Mouse (Mus musculus): ENCODE results near the gene Gm21834. TPM values are rescaled to one million over a fixed set of nuclear protein-coding genes. Genes with fewer than 3 reads are reported as not detected.

The Gm21834 gene
- not detected in 2 replicates for polyA plus RNA-seq (2012; rRNA removed)

- Histone ChIP-seq H3K27ac (ENCODE audit: insufficient read depth, low read depth, low read length) (no peak within 1 kb of the TSS), H3K36me3 (ENCODE audit: control insufficient read depth, insufficient read depth, low read length) (no peaks in the 10 kb centered on the region), H3K4me3 (ENCODE audit: low read depth, low read length) (no peak within 1 kb of the TSS), H3K4me1 (ENCODE audit: control insufficient read depth, insufficient read depth, insufficient read length, low read length) (no peaks in the 10 kb centered on the region), H3K27me3 (ENCODE audit: control insufficient read depth, insufficient read depth, low read length) (no peaks in the 10 kb centered on the region)
- WGBS: 78% methylated on average over 5 of the region's 5 CpGs
- TF ChIP-seq CTCF (IDR thresholded peaks at IDR 0.05; ENCODE audit: extremely low read depth, insufficient read length, insufficient replicate concordance, low read depth, low read length): no peak
- TF ChIP-seq POLR2A (IDR thresholded peaks at IDR 0.05; ENCODE audit: low read depth, low read length): no peak
Observed at GRCm38 (mm10) chr17:57742119-57742518, at the start of gene Gm21834. TSS of gene Gm21834 (minus strand) at chr17:57742219.

DNA sequence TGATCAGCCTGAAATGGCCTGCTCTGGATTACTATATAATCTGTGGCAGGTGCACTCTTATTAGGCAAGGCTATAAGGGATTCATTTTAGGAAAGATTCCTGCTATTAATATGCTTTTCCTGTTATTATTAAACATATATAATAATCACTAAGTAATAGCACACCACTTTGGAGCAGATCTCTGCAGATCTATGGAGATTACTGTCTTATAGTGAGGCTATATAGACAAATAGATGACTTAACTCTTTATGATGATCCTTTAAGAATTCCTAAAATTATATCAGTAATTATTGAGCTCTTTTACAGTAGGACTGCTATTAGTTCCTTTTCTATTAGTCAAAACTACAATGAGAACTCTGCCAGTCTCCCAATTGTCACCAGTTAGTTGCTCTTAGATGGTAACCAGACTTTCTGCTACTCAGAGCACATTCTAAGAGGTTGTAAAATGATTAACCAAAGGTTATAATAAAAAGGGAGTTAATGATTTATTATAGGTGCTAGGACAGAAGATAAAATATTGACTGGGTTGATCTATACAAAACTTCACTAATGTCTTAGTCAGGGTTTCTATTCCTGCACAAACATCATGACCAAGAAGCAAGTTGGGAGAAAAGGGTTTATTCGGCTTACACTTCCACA, 46.3 kb upstream of the Gm21834 start:
- no peak overlapping the region for H3K4me3 ChIP-seq (ENCODE audit: low read depth, low read length)
- H3K4me1 ChIP-seq (ENCODE audit: control insufficient read depth, insufficient read depth, insufficient read length, low read length): no peaks in the 10 kb centered on the region
- WGBS: 35% methylated on average over 1 of the region's 1 CpGs
- H3K27ac ChIP-seq (ENCODE audit: insufficient read depth, low read depth, low read length): no peak overlapping the region
- no peak for TF ChIP-seq CTCF (IDR thresholded peaks at IDR 0.05; ENCODE audit: extremely low read depth, insufficient read length, insufficient replicate concordance, low read depth, low read length)
- TF ChIP-seq POLR2A (IDR thresholded peaks at IDR 0.05; ENCODE audit: low read depth, low read length): no peak
- H3K36me3 ChIP-seq (ENCODE audit: control insufficient read depth, insufficient read depth, low read length): no peaks in the 10 kb centered on the region
- no peaks in the 10 kb centered on the region for H3K27me3 ChIP-seq (ENCODE audit: control insufficient read depth, insufficient read depth, low read length)

DNA sequence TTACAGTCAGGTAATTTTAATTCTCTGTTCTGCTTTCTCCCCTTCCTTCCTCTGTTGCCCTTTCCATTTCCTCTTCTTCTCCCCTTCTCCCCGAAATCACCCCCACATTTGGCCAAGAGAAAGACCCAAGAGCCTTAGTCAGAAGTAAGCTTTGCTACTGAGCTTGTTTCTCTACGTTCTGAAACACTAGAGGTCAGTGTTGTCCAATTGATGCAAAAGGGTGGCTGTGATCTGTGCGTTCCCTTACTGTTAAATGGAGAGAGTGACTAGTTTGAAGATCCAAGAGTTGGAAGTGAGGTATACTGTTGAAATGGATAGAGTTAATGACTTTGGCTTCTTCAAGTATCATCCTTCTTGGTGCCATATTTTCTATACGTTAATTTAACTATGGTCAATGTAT, 28.9 kb upstream of the Gm21834 start:
- H3K27me3 ChIP-seq (ENCODE audit: control insufficient read depth, insufficient read depth, low read length): no peaks in the 10 kb centered on the region
- H3K4me1 ChIP-seq (ENCODE audit: control insufficient read depth, insufficient read depth, insufficient read length, low read length): no peaks in the 10 kb centered on the region
- 9% methylated on average over 4 of the region's 4 CpGs for WGBS
- no peak overlapping the region for H3K27ac ChIP-seq (ENCODE audit: insufficient read depth, low read depth, low read length)
- TF ChIP-seq POLR2A (IDR thresholded peaks at IDR 0.05; ENCODE audit: low read depth, low read length) (no peak), CTCF (IDR thresholded peaks at IDR 0.05; ENCODE audit: extremely low read depth, insufficient read length, insufficient replicate concordance, low read depth, low read length) (no peak)
- no peaks in the 10 kb centered on the region for H3K36me3 ChIP-seq (ENCODE audit: control insufficient read depth, insufficient read depth, low read length)
- no peak overlapping the region for H3K4me3 ChIP-seq (ENCODE audit: low read depth, low read length)

DNA sequence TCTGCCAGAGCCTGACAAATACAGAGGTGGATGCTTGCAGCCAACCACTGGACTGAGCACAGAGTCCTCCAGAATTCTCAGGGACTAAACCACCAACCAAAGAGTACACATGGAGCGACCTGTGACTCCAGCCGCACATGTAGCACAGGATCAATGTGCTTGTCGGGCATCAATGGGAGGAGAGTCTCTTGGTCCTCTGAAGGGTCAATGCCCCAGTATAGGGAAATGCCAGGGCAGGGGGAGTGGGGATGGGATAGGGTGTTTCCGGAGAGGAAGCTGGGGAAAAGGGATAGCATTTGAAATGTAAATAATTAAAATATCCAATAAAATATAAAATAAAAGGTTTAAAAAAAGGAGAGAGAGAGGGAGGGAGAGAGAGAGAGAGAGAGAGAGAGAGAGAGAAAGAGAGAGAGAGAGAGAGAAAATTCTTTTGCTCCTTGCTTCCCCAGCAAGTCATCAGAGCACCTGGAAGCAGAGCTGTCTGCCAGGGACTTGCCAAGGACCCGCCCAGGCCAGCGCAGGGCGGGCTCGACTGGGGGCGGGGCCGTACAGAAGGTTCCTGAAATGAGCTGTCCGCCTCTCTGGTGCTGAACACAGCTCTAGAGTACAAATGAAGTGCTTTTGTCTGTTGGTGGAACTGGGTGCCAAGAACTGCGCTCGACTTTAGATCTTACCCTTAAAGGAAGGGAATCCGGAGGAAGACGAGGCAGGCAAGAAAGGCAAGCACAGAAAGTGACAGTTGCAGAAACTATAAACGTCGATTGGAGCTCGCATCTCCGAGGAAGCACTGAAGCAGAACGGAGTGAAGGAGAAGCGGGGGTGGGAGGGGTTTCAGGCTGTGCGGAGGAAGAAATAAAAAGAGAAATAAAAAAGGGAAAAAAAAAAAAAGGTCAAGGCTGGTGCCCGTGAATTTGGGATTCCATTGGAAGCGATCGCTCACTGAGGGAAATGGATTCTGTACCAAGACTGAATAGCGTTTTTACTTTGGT, 26.9 kb upstream of the Gm21834 start, which contains the start of gene Cntnap5c:
TSS of gene Cntnap5c (plus strand) at position 949 of the 989 bp plus-strand sequence.
- H3K4me3 ChIP-seq (ENCODE audit: low read depth, low read length): no peak within 1 kb of the TSS
- H3K27me3 ChIP-seq (ENCODE audit: control insufficient read depth, insufficient read depth, low read length): no peaks in the 10 kb centered on the region
- no peak for TF ChIP-seq CTCF (IDR thresholded peaks at IDR 0.05; ENCODE audit: extremely low read depth, insufficient read length, insufficient replicate concordance, low read depth, low read length)
- no peak for TF ChIP-seq POLR2A (IDR thresholded peaks at IDR 0.05; ENCODE audit: low read depth, low read length)
- H3K36me3 ChIP-seq (ENCODE audit: control insufficient read depth, insufficient read depth, low read length): no peaks in the 10 kb centered on the region
- no peak within 1 kb of the TSS for H3K27ac ChIP-seq (ENCODE audit: insufficient read depth, low read depth, low read length)
- WGBS: 21% methylated on average over 26 of the region's 26 CpGs
- H3K4me1 ChIP-seq (ENCODE audit: control insufficient read depth, insufficient read depth, insufficient read length, low read length): no peaks in the 10 kb centered on the region

GRCm38 (mm10) chr17:57767306-57767705, 25.3 kb upstream of the Gm21834 start:
- Histone ChIP-seq H3K4me3 (ENCODE audit: low read depth, low read length) (no peak overlapping the region), H3K27me3 (ENCODE audit: control insufficient read depth, insufficient read depth, low read length) (no peaks in the 10 kb centered on the region), H3K27ac (ENCODE audit: insufficient read depth, low read depth, low read length) (no peak overlapping the region), H3K36me3 (ENCODE audit: control insufficient read depth, insufficient read depth, low read length) (no peaks in the 10 kb centered on the region), H3K4me1 (ENCODE audit: control insufficient read depth, insufficient read depth, insufficient read length, low read length) (no peaks in the 10 kb centered on the region)
- TF ChIP-seq CTCF (IDR thresholded peaks at IDR 0.05; ENCODE audit: extremely low read depth, insufficient read length, insufficient replicate concordance, low read depth, low read length): no peak
- TF ChIP-seq POLR2A (IDR thresholded peaks at IDR 0.05; ENCODE audit: low read depth, low read length): no peak

- H3K27ac ChIP-seq (ENCODE audit: insufficient read depth, low read depth, low read length): no peak overlapping the region
- H3K4me3 ChIP-seq (ENCODE audit: low read depth, low read length): no peak overlapping the region
- no peaks in the 10 kb centered on the region for H3K36me3 ChIP-seq (ENCODE audit: control insufficient read depth, insufficient read depth, low read length)
- no peaks in the 10 kb centered on the region for H3K4me1 ChIP-seq (ENCODE audit: control insufficient read depth, insufficient read depth, insufficient read length, low read length)
- no peaks in the 10 kb centered on the region for H3K27me3 ChIP-seq (ENCODE audit: control insufficient read depth, insufficient read depth, low read length)
- 24% methylated on average over 1 of the region's 1 CpGs for WGBS
- TF ChIP-seq CTCF (IDR thresholded peaks at IDR 0.05; ENCODE audit: extremely low read depth, insufficient read length, insufficient replicate concordance, low read depth, low read length) (no peak), POLR2A (IDR thresholded peaks at IDR 0.05; ENCODE audit: low read depth, low read length) (no peak)
Observed at GRCm38 (mm10) chr17:57758033-57758432, 16.0 kb upstream of the Gm21834 start.

GRCm38 (mm10) chr17:57694791-57695190, 47.2 kb downstream of the Gm21834 start:
- WGBS: 57% methylated on average over 3 of the region's 3 CpGs
- H3K27me3 ChIP-seq (ENCODE audit: control insufficient read depth, insufficient read depth, low read length): no peaks in the 10 kb centered on the region
- TF ChIP-seq POLR2A (IDR thresholded peaks at IDR 0.05; ENCODE audit: low read depth, low read length): no peak
- H3K4me1 ChIP-seq (ENCODE audit: control insufficient read depth, insufficient read depth, insufficient read length, low read length): no peaks in the 10 kb centered on the region
- no peaks in the 10 kb centered on the region for H3K36me3 ChIP-seq (ENCODE audit: control insufficient read depth, insufficient read depth, low read length)
- no peak overlapping the region for H3K4me3 ChIP-seq (ENCODE audit: low read depth, low read length)
- no peak overlapping the region for H3K27ac ChIP-seq (ENCODE audit: insufficient read depth, low read depth, low read length)

Other genes starting within 250 kb of the Gm21834 start
- not detected in 2 replicates for gene Vmn2r120, start 196.7 kb downstream of the Gm21834 start, polyA plus RNA-seq (2012; rRNA removed)
- gene Cntnap5c, start 27.4 kb upstream of the Gm21834 start, polyA plus RNA-seq (2012; rRNA removed): not detected in 2 replicates

All from small intestine, adult 2 months (tissue).